Mouse (Mus musculus): ENCODE data around the gene Ttc16. TPM values are rescaled to one million over a fixed set of nuclear protein-coding genes. Genes with fewer than 3 reads are reported as not detected.

The Ttc16 gene
- polyA plus RNA-seq, 1 experiment = 0.16 TPM

GRCm38 (mm10) chr2:32736306-32736829 lies 39.1 kb downstream of the Ttc16 start:
- no peak overlapping the region for H3K4me3 ChIP-seq
- H3ac ChIP-seq (ENCODE audit: control insufficient read depth, insufficient read length) = no peak overlapping the region
- peaks cover 6% of the 10 kb centered on the region for H3K27me3 ChIP-seq (ENCODE audit: control insufficient read depth, insufficient read depth, insufficient read length)
- H3K79me2 ChIP-seq (ENCODE audit: control insufficient read depth, insufficient read depth) = no peaks in the 10 kb centered on the region
- no peaks in the 10 kb centered on the region for H3K36me3 ChIP-seq (ENCODE audit: control insufficient read depth, insufficient read depth)
- H3K4me2 ChIP-seq (ENCODE audit: low read depth) = no peak overlapping the region
- no peak for TF ChIP-seq TCF12 (IDR thresholded peaks at IDR 0.05; ENCODE audit: insufficient read depth, poor library complexity, severe bottlenecking)
- no peak for TF ChIP-seq MAX (IDR thresholded peaks at IDR 0.05; ENCODE audit: low read depth)
- TF ChIP-seq SRF (IDR thresholded peaks at IDR 0.05; ENCODE audit: control insufficient read depth, insufficient read length, low read depth) = no peak
- TF ChIP-seq USF1 (IDR thresholded peaks at IDR 0.05; ENCODE audit: low read depth) = no peak
- TF ChIP-seq TCF3 (IDR thresholded peaks at IDR 0.05; ENCODE audit: insufficient read length, low read depth) = no peak
- no peak for TF ChIP-seq CEBPB (IDR thresholded peaks at IDR 0.05; ENCODE audit: insufficient read depth, poor library complexity, severe bottlenecking)
- peak in 1 of 3 experiments; percentile 42 for TF ChIP-seq MYOG (IDR thresholded peaks at IDR 0.05; ENCODE audit: control insufficient read depth in 1 of 3, insufficient read depth in 1 of 3, insufficient read length in 2 of 3, low read depth in 2 of 3)
- TF ChIP-seq POLR2AphosphoS2 (IDR thresholded peaks at IDR 0.05; ENCODE audit: insufficient read length, low read depth) = no peak
- no peak for TF ChIP-seq E2F4 (IDR thresholded peaks at IDR 0.05; ENCODE audit: insufficient read depth)
- no peak for TF ChIP-seq REST (IDR thresholded peaks at IDR 0.05; ENCODE audit: insufficient read depth, insufficient read length)
- no peak for TF ChIP-seq POLR2A (IDR thresholded peaks at IDR 0.05; ENCODE audit: insufficient read length, low read depth)
- peak in 1 of 3 experiments; percentile 43 for TF ChIP-seq MYOD1 (IDR thresholded peaks at IDR 0.05; ENCODE audit: control insufficient read depth in 1 of 3, insufficient read length in 2 of 3, low read depth in 2 of 3)

DNA sequence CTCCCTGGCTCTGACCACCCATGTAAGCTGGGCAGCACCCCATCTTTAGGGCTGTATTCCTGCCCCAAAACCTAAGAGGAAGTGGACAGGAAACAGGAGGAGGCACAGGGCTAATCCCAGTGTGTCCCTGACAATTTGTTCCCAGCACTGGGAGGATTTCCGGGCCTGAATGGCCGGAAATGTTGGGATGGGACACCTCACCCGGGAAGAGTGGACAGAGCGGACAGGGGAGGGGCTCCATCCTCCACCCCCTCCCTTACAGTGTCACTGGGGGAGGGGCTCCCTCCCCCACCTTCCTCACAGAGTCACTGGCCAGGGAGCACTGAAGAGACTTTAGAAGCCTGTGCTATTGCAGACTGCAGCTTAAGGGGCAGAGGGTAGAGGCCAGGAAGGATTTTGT lies 40.5 kb downstream of the Ttc16 start:
- Histone ChIP-seq H3K27me3 (ENCODE audit: control insufficient read depth, insufficient read depth, insufficient read length) (no peaks in the 10 kb centered on the region), H3ac (ENCODE audit: control insufficient read depth, insufficient read length) (no peak overlapping the region), H3K79me2 (ENCODE audit: control insufficient read depth, insufficient read depth) (no peaks in the 10 kb centered on the region), H3K36me3 (ENCODE audit: control insufficient read depth, insufficient read depth) (no peaks in the 10 kb centered on the region), H3K4me3 (no peak overlapping the region), H3K4me2 (ENCODE audit: low read depth) (no peak overlapping the region)
- TF ChIP-seq TCF12 (IDR thresholded peaks at IDR 0.05; ENCODE audit: insufficient read depth, poor library complexity, severe bottlenecking) = no peak
- TF ChIP-seq TCF3 (IDR thresholded peaks at IDR 0.05; ENCODE audit: insufficient read length, low read depth) = no peak
- TF ChIP-seq MYOD1 (IDR thresholded peaks at IDR 0.05; ENCODE audit: control insufficient read depth in 1 of 3, insufficient read length in 2 of 3, low read depth in 2 of 3) = no peak
- TF ChIP-seq SRF (IDR thresholded peaks at IDR 0.05; ENCODE audit: control insufficient read depth, insufficient read length, low read depth) = no peak
- no peak for TF ChIP-seq POLR2A (IDR thresholded peaks at IDR 0.05; ENCODE audit: insufficient read length, low read depth)
- TF ChIP-seq E2F4 (IDR thresholded peaks at IDR 0.05; ENCODE audit: insufficient read depth) = no peak
- TF ChIP-seq USF1 (IDR thresholded peaks at IDR 0.05; ENCODE audit: low read depth) = no peak
- no peak for TF ChIP-seq REST (IDR thresholded peaks at IDR 0.05; ENCODE audit: insufficient read depth, insufficient read length)
- TF ChIP-seq MAX (IDR thresholded peaks at IDR 0.05; ENCODE audit: low read depth) = no peak
- no peak for TF ChIP-seq CEBPB (IDR thresholded peaks at IDR 0.05; ENCODE audit: insufficient read depth, poor library complexity, severe bottlenecking)
- TF ChIP-seq POLR2AphosphoS2 (IDR thresholded peaks at IDR 0.05; ENCODE audit: insufficient read length, low read depth) = no peak
- TF ChIP-seq MYOG (IDR thresholded peaks at IDR 0.05; ENCODE audit: control insufficient read depth in 1 of 3, insufficient read depth in 1 of 3, insufficient read length in 2 of 3, low read depth in 2 of 3) = no peak

DNA sequence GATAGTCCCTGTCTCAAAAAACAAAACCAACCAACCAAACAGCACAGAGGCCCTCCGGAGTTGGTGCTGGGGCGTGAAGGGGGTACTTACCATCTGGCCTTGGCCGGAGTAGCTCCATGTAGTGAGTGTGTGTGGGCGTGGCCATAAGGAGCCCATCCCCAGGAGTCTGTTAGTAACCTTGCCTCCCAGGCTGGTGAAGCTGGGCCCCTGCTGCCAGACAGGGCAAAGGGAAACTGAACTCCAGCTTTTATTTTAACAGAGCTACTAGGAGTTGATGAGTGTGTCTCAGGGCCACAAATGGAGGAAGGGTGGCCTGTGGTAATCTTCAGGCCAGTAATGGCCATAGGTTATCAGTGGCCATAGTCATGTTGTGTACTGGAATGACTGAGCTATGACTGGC lies 41.0 kb downstream of the Ttc16 start:
- Histone ChIP-seq H3ac (ENCODE audit: control insufficient read depth, insufficient read length) (no peak overlapping the region), H3K36me3 (ENCODE audit: control insufficient read depth, insufficient read depth) (no peaks in the 10 kb centered on the region), H3K4me3 (no peak overlapping the region), H3K27me3 (ENCODE audit: control insufficient read depth, insufficient read depth, insufficient read length) (no peaks in the 10 kb centered on the region), H3K79me2 (ENCODE audit: control insufficient read depth, insufficient read depth) (no peaks in the 10 kb centered on the region), H3K4me2 (ENCODE audit: low read depth) (no peak overlapping the region)
- TF ChIP-seq POLR2A (IDR thresholded peaks at IDR 0.05; ENCODE audit: insufficient read length, low read depth) (no peak), TCF12 (IDR thresholded peaks at IDR 0.05; ENCODE audit: insufficient read depth, poor library complexity, severe bottlenecking) (no peak), CEBPB (IDR thresholded peaks at IDR 0.05; ENCODE audit: insufficient read depth, poor library complexity, severe bottlenecking) (no peak), E2F4 (IDR thresholded peaks at IDR 0.05; ENCODE audit: insufficient read depth) (no peak)

DNA sequence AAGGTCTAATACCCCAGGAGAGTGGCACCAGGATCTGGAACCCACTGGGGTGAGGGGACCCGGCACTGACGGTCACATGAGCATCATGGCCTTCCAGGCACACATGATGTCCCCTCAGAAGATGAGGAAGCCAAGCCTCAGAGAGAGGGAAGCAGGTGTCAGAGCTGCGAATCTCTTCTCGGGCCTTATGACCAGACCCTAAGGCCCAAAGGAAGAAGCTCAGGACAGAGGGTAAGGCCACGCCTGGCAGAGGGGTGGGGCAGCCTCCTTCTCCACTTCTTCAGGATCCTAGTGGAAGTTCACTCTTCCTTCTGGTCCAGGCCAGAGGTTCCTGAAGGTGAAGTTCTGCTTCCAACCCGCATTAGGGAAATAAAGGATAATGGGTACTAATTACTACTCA lies 42.7 kb downstream of the Ttc16 start:
- no peaks in the 10 kb centered on the region for H3K79me2 ChIP-seq (ENCODE audit: control insufficient read depth, insufficient read depth)
- H3K4me3 ChIP-seq = no peak overlapping the region
- no peaks in the 10 kb centered on the region for H3K27me3 ChIP-seq (ENCODE audit: control insufficient read depth, insufficient read depth, insufficient read length)
- no peak for TF ChIP-seq CEBPB (IDR thresholded peaks at IDR 0.05; ENCODE audit: insufficient read depth, poor library complexity, severe bottlenecking)
- no peak for TF ChIP-seq MYOD1 (IDR thresholded peaks at IDR 0.05; ENCODE audit: control insufficient read depth in 1 of 3, insufficient read length in 2 of 3, low read depth in 2 of 3)
- TF ChIP-seq MAX (IDR thresholded peaks at IDR 0.05; ENCODE audit: low read depth) = no peak
- TF ChIP-seq USF1 (IDR thresholded peaks at IDR 0.05; ENCODE audit: low read depth) = no peak
- no peak overlapping the region for H3ac ChIP-seq (ENCODE audit: control insufficient read depth, insufficient read length)
- H3K4me2 ChIP-seq (ENCODE audit: low read depth) = no peak overlapping the region
- no peaks in the 10 kb centered on the region for H3K36me3 ChIP-seq (ENCODE audit: control insufficient read depth, insufficient read depth)

GRCm38 (mm10) chr2:32731911-32732310 lies 43.5 kb downstream of the Ttc16 start:
- Histone ChIP-seq H3K4me2 (ENCODE audit: low read depth) (no peak overlapping the region), H3K4me3 (no peak overlapping the region), H3K79me2 (ENCODE audit: control insufficient read depth, insufficient read depth) (no peaks in the 10 kb centered on the region), H3K27me3 (ENCODE audit: control insufficient read depth, insufficient read depth, insufficient read length) (no peaks in the 10 kb centered on the region), H3ac (ENCODE audit: control insufficient read depth, insufficient read length) (no peak overlapping the region), H3K36me3 (ENCODE audit: control insufficient read depth, insufficient read depth) (no peaks in the 10 kb centered on the region)
- TF ChIP-seq MAX (IDR thresholded peaks at IDR 0.05; ENCODE audit: low read depth) (no peak), MYOG (IDR thresholded peaks at IDR 0.05; ENCODE audit: control insufficient read depth in 1 of 3, insufficient read depth in 1 of 3, insufficient read length in 2 of 3, low read depth in 2 of 3) (no peak), USF1 (IDR thresholded peaks at IDR 0.05; ENCODE audit: low read depth) (no peak), CEBPB (IDR thresholded peaks at IDR 0.05; ENCODE audit: insufficient read depth, poor library complexity, severe bottlenecking) (no peak), MYOD1 (IDR thresholded peaks at IDR 0.05; ENCODE audit: control insufficient read depth in 1 of 3, insufficient read length in 2 of 3, low read depth in 2 of 3) (no peak), REST (IDR thresholded peaks at IDR 0.05; ENCODE audit: insufficient read depth, insufficient read length) (no peak), E2F4 (IDR thresholded peaks at IDR 0.05; ENCODE audit: insufficient read depth) (no peak), TCF12 (IDR thresholded peaks at IDR 0.05; ENCODE audit: insufficient read depth, poor library complexity, severe bottlenecking) (no peak), SRF (IDR thresholded peaks at IDR 0.05; ENCODE audit: control insufficient read depth, insufficient read length, low read depth) (no peak), POLR2A (IDR thresholded peaks at IDR 0.05; ENCODE audit: insufficient read length, low read depth) (no peak), TCF3 (IDR thresholded peaks at IDR 0.05; ENCODE audit: insufficient read length, low read depth) (no peak), POLR2AphosphoS2 (IDR thresholded peaks at IDR 0.05; ENCODE audit: insufficient read length, low read depth) (no peak)
